Mouse (Mus musculus) heart, adult 2 months (tissue): Measurements from ENCODE around the gene Foxl2.

ENCODE experiments used
- CTCF ChIP-seq: fragments of 200-600 bp; IDR thresholded peaks from 2 replicates; pipeline ENCODE4 v1.8.1; 2022; ENCODE audit warnings: antibody characterized with exemption, mild to moderate bottlenecking, moderate library complexity
- POLR2A ChIP-seq: fragments of 200-500 bp; IDR thresholded peaks from 2 replicates; pipeline ENCODE4 v1.6.1; 2011; ENCODE audit warnings: mild to moderate bottlenecking, low read depth, low read length, control low read depth; ENCODE audit not compliant: insufficient read depth

- TF ChIP-seq POLR2A: no peak
- TF ChIP-seq CTCF: no peak
Measured at GRCm38 (mm10) chr9:98923119-98923518, 32.0 kb upstream of the Foxl2 start.
